Mouse (Mus musculus): Measurements from ENCODE around the gene Nmnat3.

Nmnat3 gene

GRCm38 (mm10) chr9:98354919-98355318, 67.7 kb downstream of the Nmnat3 start:
- DNase-seq (ENCODE audit: low read depth, low spot score) = no peak

GRCm38 (mm10) chr9:98361047-98361446, 73.8 kb downstream of the Nmnat3 start:
- DNase-seq (ENCODE audit: low read depth, low spot score) = peak; percentile 17

GRCm38 (mm10) chr9:98366075-98366474, 78.8 kb downstream of the Nmnat3 start:
- DNase-seq (ENCODE audit: low read depth, low spot score) = no peak

- no peak for DNase-seq (ENCODE audit: low read depth, low spot score)
These were observed 80.2 kb downstream of the Nmnat3 start for GRCm38 (mm10) chr9:98367333-98367962.

- DNase-seq (ENCODE audit: low read depth, low spot score) = no peak
These were observed 82.5 kb downstream of the Nmnat3 start for GRCm38 (mm10) chr9:98369707-98370106.

GRCm38 (mm10) chr9:98373358-98373757, 86.1 kb downstream of the Nmnat3 start:
- DNase-seq (ENCODE audit: low read depth, low spot score) = no peak

- DNase-seq (ENCODE audit: low read depth, low spot score) = no peak
These were observed 87.7 kb downstream of the Nmnat3 start for GRCm38 (mm10) chr9:98374897-98375296.

- DNase-seq (ENCODE audit: low read depth, low spot score) = peak; percentile 12
These were observed 88.3 kb downstream of the Nmnat3 start for GRCm38 (mm10) chr9:98375329-98376170.

GRCm38 (mm10) chr9:98379736-98380135, 92.5 kb downstream of the Nmnat3 start:
- DNase-seq (ENCODE audit: low read depth, low spot score) = no peak

GRCm38 (mm10) chr9:98380593-98380992, 93.4 kb downstream of the Nmnat3 start:
- no peak for DNase-seq (ENCODE audit: low read depth, low spot score)

- no peak for DNase-seq (ENCODE audit: low read depth, low spot score)
These were observed 100.8 kb downstream of the Nmnat3 start for GRCm38 (mm10) chr9:98387741-98388632.

- DNase-seq (ENCODE audit: low read depth, low spot score) = no peak
These were observed 101.4 kb downstream of the Nmnat3 start for GRCm38 (mm10) chr9:98388633-98388965.

GRCm38 (mm10) chr9:98393496-98393895, 106.3 kb downstream of the Nmnat3 start:
- no peak for DNase-seq (ENCODE audit: low read depth, low spot score)

- no peak for DNase-seq (ENCODE audit: low read depth, low spot score)
These were observed 110.0 kb downstream of the Nmnat3 start for GRCm38 (mm10) chr9:98397211-98397610.

GRCm38 (mm10) chr9:98397866-98398265, 110.6 kb downstream of the Nmnat3 start:
- no peak for DNase-seq (ENCODE audit: low read depth, low spot score)

GRCm38 (mm10) chr9:98400185-98400894, 113.1 kb downstream of the Nmnat3 start:
- no peak for DNase-seq (ENCODE audit: low read depth, low spot score)

- no peak for DNase-seq (ENCODE audit: low read depth, low spot score)
These were observed 114.4 kb downstream of the Nmnat3 start for GRCm38 (mm10) chr9:98401611-98402010.

- DNase-seq (ENCODE audit: low read depth, low spot score) = no peak
These were observed 120.5 kb downstream of the Nmnat3 start for GRCm38 (mm10) chr9:98407771-98408170.

- DNase-seq (ENCODE audit: low read depth, low spot score) = peak; percentile 79
These were observed 121.9 kb downstream of the Nmnat3 start for GRCm38 (mm10) chr9:98409137-98409536.

- DNase-seq (ENCODE audit: low read depth, low spot score) = no peak
These were observed 128.2 kb downstream of the Nmnat3 start for GRCm38 (mm10) chr9:98415427-98415826.

GRCm38 (mm10) chr9:98417919-98418318, 130.7 kb downstream of the Nmnat3 start:
- peak; percentile 56 for DNase-seq (ENCODE audit: low read depth, low spot score)

Measured in mesoderm, embryonic 11.5 days (tissue).